7 mouse cellular contexts compared by ENCODE assay signal in genomic region chr16:93883423-93884085, GRCm38 (mm10). TPM values are rescaled to one million over a fixed set of nuclear protein-coding genes. Genes with fewer than 3 reads are reported as not detected.
DNase-seq lines count a peak whose midpoint lies in the region; ATAC-seq lines count a peak whose summit lies in the region.

Chaf1b (plus strand) TSS chr16:93883901.

- no peaks in the 10 kb centered on the region for H3K36me3 ChIP-seq in intestine, embryonic 15.5 days
- H3K36me3 ChIP-seq in midbrain, embryonic 10.5 days: peaks cover 32% of the 10 kb centered on the region

- peak within 1 kb of the TSS; percentile 46; the same call in 1 of the 2 replicates for H3K27ac ChIP-seq in intestine, embryonic 15.5 days
- H3K27ac ChIP-seq in midbrain, embryonic 10.5 days (replicated peaks): peak within 1 kb of the TSS; percentile 86

- H3K9me3 ChIP-seq in intestine, embryonic 15.5 days: no peaks in the 10 kb centered on the region
- no peaks in the 10 kb centered on the region for H3K9me3 ChIP-seq in midbrain, embryonic 10.5 days (replicated peaks)

- H3K4me2 ChIP-seq in intestine, embryonic 15.5 days (replicated peaks): peak within 1 kb of the TSS; percentile 75

- intact Hi-C loops in gastrocnemius, postnatal 36 days (cut with DNase I): no loop called here
- intact Hi-C loops in left cerebral cortex, postnatal 25 days (cut with DNase I): no loop called here

- DNase-seq in adrenal gland, adult 2 months: peak; percentile 98
- DNase-seq in embryo, embryonic 11.5 days (ENCODE audit: low read depth, low spot score): peak; percentile 95
- DNase-seq in gastrocnemius, postnatal 36 days: peak; percentile 91 to 97
- DNase-seq in left cerebral cortex, postnatal 25 days (ENCODE audit: low spot score in 2 of 2): peak; percentile 92 to 94
- peak; percentile 99 for DNase-seq in midbrain, embryonic 10.5 days (ENCODE audit: low spot score)
- peak; percentile 97 for DNase-seq in right cerebral cortex, postnatal 4 days

- peak; percentile 96 for ATAC-seq in intestine, embryonic 15.5 days

- peak within 1 kb of the TSS; percentile 77 for H3K4me3 ChIP-seq in intestine, embryonic 15.5 days (replicated peaks)
- peak within 1 kb of the TSS; percentile 80 for H3K4me3 ChIP-seq in midbrain, embryonic 10.5 days

- no peaks in the 10 kb centered on the region for H3K27me3 ChIP-seq in intestine, embryonic 15.5 days (replicated peaks)
- 0 out of 2 replicates have a peak, but pooled peaks cover 4% of the 10 kb centered on the region for H3K27me3 ChIP-seq in midbrain, embryonic 10.5 days (ENCODE audit: low read depth, poor library complexity, severe bottlenecking)

- H3K4me1 ChIP-seq in intestine, embryonic 15.5 days (replicated peaks): no peaks in the 10 kb centered on the region; the same call in 1 of the 2 replicates
- H3K4me1 ChIP-seq in midbrain, embryonic 10.5 days: peaks cover 28% of the 10 kb centered on the region

- under 1% methylated on average over 54 of the region's 54 CpGs for WGBS in intestine, embryonic 15.5 days
- under 1% methylated on average over 53 of the region's 54 CpGs for WGBS in midbrain, embryonic 10.5 days

- peak within 1 kb of the TSS; percentile 65 for H3K9ac ChIP-seq in intestine, embryonic 15.5 days

RNA-seq across cellular contexts. Expression of gene Chaf1b, which starts in this region (rescaled TPM):
- total RNA-seq in adrenal gland, adult 2 months (2021): 1 to 10 TPM; 2.0 to 2.1 TPM
- polyA plus RNA-seq in adrenal gland, adult 2 months (2012; rRNA removed): 0.90 and 1.5 TPM in 2 replicates
- total RNA-seq in gastrocnemius, postnatal 36 days (2021): under 1 TPM; 0.36 to 0.57 TPM
- polyA plus RNA-seq in intestine, embryonic 15.5 days (2015; fragmentation: Nextera tagmentation; extraction: Ambion mirVana): 55.1 and 62.1 TPM in 2 replicates
- 1 to 10 TPM in 1 of 2 experiments, under 1 TPM in 1; 0.78 to 1.4 TPM for total RNA-seq in left cerebral cortex, postnatal 25 days (2021)
- 119 and 136 TPM in 2 replicates for polyA plus RNA-seq in midbrain, embryonic 10.5 days (2016; fragmentation: Nextera tagmentation; extraction: Ambion mirVana)

Comparison
In these comparisons a context has a peak if more than half of its experiments do, and no peak if none do; other contexts are left out.
1. Peak in every context shown above with its lines: DNase-seq, ATAC-seq, H3K4me3 ChIP-seq and H3K27ac ChIP-seq.
2. RNA of gene Chaf1b (polyA plus RNA-seq): 119 to 136 TPM in midbrain, embryonic 10.5 days and 55.1 to 62.1 TPM in intestine, embryonic 15.5 days; 0.90 to 1.5 TPM in adrenal gland, adult 2 months; every median in the first group is over 10 times any median in the second.
3. Peak in DNase-seq in gastrocnemius, postnatal 36 days; RNA of the gene not detected or under 1 TPM.